Mouse (Mus musculus) layer of hippocampus, postnatal 10 days (tissue): Measurements from ENCODE around the gene Tmtc1. TPM values are rescaled to one million over a fixed set of nuclear protein-coding genes. Genes with fewer than 3 reads are reported as not detected.

Experiments used
- DNase-seq, 2 experiments: peaks; one replicate each; pipeline ENCODE4 v3.0.0; 2021; ENCODE audit warnings: low spot score in 2 of 2
- total RNA-seq, 2 experiments: library from RNA; stranded (reverse); gene quantifications; 2 replicates each; pipeline ENCODE4 v1.2.3; 2021

Tmtc1 gene
- total RNA-seq, 2 experiments from 2014 or later: 19.7 to 24.2 TPM

GRCm38 (mm10) chr6:148328130-148328529 is 116.1 kb downstream of the Tmtc1 start:
- no peak for DNase-seq

DNA sequence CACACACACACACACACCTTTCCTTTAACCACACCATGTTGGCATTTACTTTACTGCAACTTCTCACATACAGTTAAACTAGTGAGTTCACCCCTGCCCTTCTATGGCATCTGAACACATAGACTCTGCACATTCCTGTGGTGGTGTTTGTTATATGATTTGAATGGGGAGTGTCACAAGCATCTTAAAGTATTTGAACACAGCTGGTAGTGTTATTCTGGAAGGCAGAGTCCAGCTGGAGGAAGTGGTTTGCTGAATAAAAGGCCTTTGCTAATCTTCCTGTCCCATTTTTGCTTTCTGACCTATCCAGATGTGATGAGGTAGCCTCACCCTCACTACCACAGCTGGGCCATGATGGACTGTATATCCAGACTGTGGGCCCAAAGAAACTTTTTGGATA is 125.5 kb downstream of the Tmtc1 start:
- DNase-seq: no peak

DNA sequence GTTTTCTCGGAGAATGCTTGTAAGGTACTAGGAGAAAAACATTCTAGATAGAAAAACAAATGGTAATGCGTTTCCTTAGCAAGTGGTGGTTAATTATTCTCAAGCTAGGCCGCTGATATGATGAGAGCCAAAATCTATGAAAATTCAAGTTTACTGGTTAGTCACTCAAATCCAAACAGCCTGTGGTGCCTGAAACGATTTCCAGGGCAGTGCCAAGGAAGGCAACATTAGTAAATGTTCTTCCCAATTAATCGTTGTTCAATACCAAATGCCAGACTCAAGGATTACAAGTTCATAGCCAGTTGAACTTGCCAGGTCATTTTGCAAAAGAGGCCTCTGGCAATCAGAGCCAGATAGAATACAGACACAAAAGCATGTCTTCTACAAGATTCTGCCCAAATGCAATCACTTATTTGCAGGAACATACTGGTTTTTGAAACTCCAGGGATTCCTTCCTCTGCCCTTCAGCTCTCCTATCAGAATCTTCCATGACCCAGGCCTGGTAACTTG is 128.6 kb downstream of the Tmtc1 start:
- no peak for DNase-seq

- DNase-seq: no peak
Measured at GRCm38 (mm10) chr6:148315106-148315505, 129.1 kb downstream of the Tmtc1 start.

- no peak for DNase-seq
Measured at GRCm38 (mm10) chr6:148310981-148311380, 133.2 kb downstream of the Tmtc1 start.

DNA sequence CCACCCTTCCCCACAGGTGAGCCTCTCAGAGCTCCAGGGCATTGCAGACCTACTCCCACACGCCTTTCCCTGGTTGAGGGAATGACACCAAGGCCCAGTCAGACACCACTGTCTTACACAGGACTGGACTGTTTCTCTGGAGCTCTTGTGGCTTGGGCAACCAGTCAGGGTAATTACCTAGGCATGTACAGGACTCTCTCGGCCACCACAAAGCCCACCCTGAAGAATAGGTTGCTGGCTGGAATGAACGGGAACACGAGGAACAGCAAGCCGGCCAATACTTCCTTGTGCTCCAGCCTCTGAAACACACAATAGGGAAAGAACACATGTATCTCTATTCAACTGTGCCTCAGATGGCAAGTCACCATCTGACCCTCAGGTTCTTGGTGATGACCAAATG is 138.4 kb downstream of the Tmtc1 start:
- DNase-seq: no peak

GRCm38 (mm10) chr6:148305191-148305590 is 139.0 kb downstream of the Tmtc1 start:
- no peak for DNase-seq

DNA sequence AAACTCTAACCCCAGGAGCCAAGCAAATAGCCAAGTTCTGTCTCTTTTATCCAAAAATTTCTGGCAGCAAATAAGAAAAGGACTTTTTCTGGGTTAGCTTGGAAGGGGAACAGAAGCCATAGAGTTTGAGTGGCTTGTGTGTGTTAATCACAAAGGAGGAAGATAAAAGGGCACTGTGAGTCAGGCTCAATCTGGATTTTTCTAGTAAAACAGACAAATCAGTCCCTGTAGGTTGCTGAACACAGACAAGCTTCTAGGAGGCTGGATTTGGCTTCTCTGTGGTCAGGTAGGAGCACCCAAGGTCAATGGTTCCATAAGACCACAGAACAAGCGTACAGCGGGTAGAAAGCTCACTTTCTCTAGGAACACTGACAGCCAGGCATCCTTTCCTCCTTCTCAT is 141.9 kb downstream of the Tmtc1 start:
- no peak for DNase-seq

DNA sequence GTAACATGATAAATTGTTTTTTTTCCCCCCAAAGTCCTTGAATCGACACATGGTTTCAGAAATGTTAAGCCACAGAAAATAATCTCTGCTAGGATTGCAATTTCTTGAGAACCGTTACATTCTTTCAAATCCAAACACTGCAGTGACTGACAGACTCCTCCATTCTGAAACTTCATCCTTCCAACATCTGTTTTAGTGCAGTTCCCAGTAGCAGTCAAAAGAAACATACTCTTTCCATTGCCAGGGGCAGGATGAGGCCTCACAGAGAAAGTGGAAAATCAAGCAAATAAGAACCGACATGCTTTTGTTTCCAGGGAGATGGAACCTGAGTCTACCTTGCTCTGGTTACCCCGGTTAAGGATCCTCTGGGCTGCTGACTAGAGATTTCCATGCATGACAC is 147.1 kb downstream of the Tmtc1 start:
- no peak for DNase-seq

DNA sequence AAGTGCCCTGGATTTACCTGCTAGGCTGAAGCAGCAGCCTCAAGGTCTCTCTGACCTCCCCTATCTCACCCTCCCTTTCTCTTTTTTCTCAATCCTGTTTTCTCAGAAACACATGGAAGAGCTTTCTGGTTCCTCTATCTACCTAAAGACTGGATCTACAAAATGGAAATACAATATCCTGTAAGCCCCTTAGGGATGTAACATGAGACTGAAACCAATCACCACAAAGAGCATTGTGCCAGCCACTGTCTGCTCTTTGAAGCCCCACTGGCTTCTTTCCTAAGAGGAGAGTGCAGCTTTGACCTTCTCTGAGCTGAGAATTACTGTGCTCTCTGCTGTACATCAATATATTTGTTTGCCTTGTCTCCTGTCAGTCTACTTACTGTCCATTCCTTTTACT is 147.8 kb downstream of the Tmtc1 start:
- DNase-seq: no peak

DNA sequence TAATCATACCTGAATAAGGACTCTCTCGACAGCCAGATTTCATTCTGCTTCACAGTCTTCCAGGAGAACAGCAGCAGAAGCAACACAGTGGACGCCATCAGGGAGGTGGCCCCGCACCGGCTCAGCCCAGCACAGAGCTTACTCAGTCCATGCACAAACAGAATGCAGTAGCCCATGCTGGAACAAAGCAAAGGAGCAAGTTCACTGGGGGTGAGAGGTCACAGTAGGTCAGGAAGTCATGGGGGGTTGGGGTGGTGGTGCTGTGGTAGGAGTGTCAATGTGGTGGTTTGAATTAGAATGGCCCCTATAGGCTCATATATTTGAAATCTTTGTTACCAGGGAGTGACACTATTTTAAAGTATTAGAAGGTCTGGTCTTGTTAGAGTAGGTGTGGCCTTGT is 149.7 kb downstream of the Tmtc1 start:
- no peak for DNase-seq

DNA sequence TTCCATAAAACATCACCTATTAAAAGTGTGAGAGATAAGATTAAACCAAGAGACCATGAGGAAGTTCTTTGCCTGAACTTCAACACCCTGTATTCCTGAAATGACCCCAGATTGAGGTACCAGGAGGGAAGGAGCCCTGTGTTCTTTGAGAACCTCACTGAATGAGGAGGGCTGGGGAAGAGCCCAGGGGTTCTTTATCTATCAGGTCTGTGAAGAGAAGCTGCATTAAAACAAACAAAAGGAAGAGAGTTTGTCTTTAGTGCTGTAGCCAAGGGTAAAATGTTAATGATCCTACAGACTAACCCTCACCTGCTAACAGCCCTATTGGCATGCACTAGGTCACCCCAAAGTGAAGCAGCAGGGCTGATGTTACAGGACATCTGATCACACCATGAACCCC is 153.3 kb downstream of the Tmtc1 start:
- DNase-seq: no peak

- DNase-seq: no peak
Measured at GRCm38 (mm10) chr6:148283224-148283881, 160.8 kb downstream of the Tmtc1 start.

GRCm38 (mm10) chr6:148279240-148279639 is 164.9 kb downstream of the Tmtc1 start:
- no peak for DNase-seq

- no peak for DNase-seq
Measured at GRCm38 (mm10) chr6:148276418-148276817, 167.8 kb downstream of the Tmtc1 start.

- DNase-seq: no peak
Measured at GRCm38 (mm10) chr6:148275046-148275445, 169.1 kb downstream of the Tmtc1 start.

DNA sequence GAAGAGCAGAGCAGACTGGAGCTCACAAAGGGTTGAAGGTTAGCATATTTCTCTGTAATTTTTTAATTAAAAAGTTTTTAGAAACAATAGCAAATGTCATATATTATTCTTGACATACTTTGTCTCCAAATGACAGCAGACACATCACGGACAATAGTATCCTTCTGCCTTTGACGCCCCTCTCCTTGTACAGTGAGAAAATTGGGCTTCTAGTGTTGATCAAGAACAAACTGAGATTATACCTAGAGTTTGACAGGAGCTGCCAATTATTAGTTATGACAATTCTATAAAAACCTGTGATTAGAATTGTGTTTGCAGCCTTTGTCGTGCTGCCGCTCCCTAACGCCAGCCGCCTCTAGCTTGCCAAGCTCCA is 183.5 kb downstream of the Tmtc1 start:
- no peak for DNase-seq

DNA sequence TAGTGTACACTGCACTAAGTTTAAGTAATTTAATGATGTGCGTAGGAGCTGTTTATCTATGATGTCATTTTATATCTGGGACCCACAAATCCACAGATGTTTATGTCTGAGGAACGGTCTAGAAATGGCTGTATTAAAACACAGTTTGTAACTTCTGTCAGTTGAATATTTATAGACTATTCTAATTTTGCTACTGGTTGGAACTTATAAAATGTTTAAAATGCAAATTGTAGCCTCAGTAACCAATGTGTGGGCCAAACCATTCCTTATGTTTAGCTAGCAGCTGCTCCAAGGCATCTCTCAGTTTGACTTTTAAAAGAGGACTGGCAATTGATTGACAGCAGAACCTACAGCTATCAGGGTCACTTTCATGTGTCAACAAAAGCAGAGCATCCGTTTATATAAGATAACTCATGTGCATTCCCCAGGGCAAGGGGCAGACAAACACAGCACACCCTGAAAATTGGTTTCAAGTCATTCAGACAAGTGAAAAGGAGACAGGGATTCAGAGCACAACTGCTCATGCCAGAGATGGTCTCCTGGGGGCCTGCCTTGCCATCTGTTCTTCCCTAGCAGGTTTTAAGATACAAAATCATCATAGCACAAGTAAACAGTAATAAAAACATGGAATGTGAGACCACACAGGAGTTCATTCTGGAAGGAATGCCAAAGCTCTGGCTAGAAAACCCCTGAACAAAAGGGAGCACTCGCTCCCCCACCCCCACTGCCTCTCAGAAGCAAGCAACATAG is 184.0 kb downstream of the Tmtc1 start:
- no peak for DNase-seq

- DNase-seq: no peak
Measured at GRCm38 (mm10) chr6:148259074-148259473, 185.1 kb downstream of the Tmtc1 start.

GRCm38 (mm10) chr6:148257805-148258204 is 186.4 kb downstream of the Tmtc1 start:
- no peak for DNase-seq

- DNase-seq: no peak
Measured at GRCm38 (mm10) chr6:148256109-148256508, 188.1 kb downstream of the Tmtc1 start.

GRCm38 (mm10) chr6:148255395-148256053 is 188.7 kb downstream of the Tmtc1 start:
- no peak for DNase-seq
